Mouse (Mus musculus): ENCODE measurements around the gene Pitpna. TPM values are rescaled to one million over a fixed set of nuclear protein-coding genes. Genes with fewer than 3 reads are reported as not detected.

The Pitpna gene
- polyA plus RNA-seq, 1 experiment: 70.4 TPM

GRCm38 (mm10) chr11:75673411-75673810 is 85.5 kb downstream of the Pitpna start:
- 91% methylated on average over 5 of the region's 5 CpGs for WGBS
- no peaks in the 10 kb centered on the region for H3K4me1 ChIP-seq (ENCODE audit: control insufficient read depth, insufficient read depth, low read length)
- TF ChIP-seq CTCF (IDR thresholded peaks at IDR 0.05; ENCODE audit: insufficient read depth, low read length): no peak
- no peak for TF ChIP-seq POLR2A (IDR thresholded peaks at IDR 0.05; ENCODE audit: borderline replicate concordance, extremely low read depth, low read depth, low read length)
- H3K4me3 ChIP-seq (replicated peaks; ENCODE audit: extremely low read depth, low read depth, low read length): no peak overlapping the region
- no peak for DNase-seq

- TF ChIP-seq POLR2A (IDR thresholded peaks at IDR 0.05; ENCODE audit: borderline replicate concordance, extremely low read depth, low read depth, low read length): no peak
- no peak for TF ChIP-seq CTCF (IDR thresholded peaks at IDR 0.05; ENCODE audit: insufficient read depth, low read length)
- 59% methylated on average over 3 of the region's 3 CpGs for WGBS
- DNase-seq: no peak
- Histone ChIP-seq H3K4me1 (ENCODE audit: control insufficient read depth, insufficient read depth, low read length) (no peaks in the 10 kb centered on the region; the same call in 1 of the 2 replicates), H3K4me3 (replicated peaks; ENCODE audit: extremely low read depth, low read depth, low read length) (no peak overlapping the region)
Measured at GRCm38 (mm10) chr11:75674875-75675274, 87.0 kb downstream of the Pitpna start.

GRCm38 (mm10) chr11:75677881-75678746 is 90.2 kb downstream of the Pitpna start:
- TF ChIP-seq CTCF (IDR thresholded peaks at IDR 0.05; ENCODE audit: insufficient read depth, low read length) (no peak), POLR2A (IDR thresholded peaks at IDR 0.05; ENCODE audit: borderline replicate concordance, extremely low read depth, low read depth, low read length) (no peak)
- peak overlapping the region; percentile 76 for H3K4me3 ChIP-seq (replicated peaks; ENCODE audit: extremely low read depth, low read depth, low read length)

More at GRCm38 (mm10) chr11:75677881-75678746, 90.2 kb downstream of the Pitpna start:
- no peak for DNase-seq
- WGBS: 81% methylated on average over 3 of the region's 3 CpGs
- H3K4me1 ChIP-seq (ENCODE audit: control insufficient read depth, insufficient read depth, low read length): peaks cover 9% of the 10 kb centered on the region

Other genes starting within 250 kb of the Pitpna start
- 15.9 and 17.1 TPM in 2 replicates for gene Rpa1, start 239.8 kb upstream of the Pitpna start, polyA plus RNA-seq (2012; rRNA removed)
- 3.6 and 5.2 TPM in 2 replicates for gene Smyd4, start 239.7 kb upstream of the Pitpna start, polyA plus RNA-seq (2012; rRNA removed)
- gene Serpinf1, start 165.4 kb upstream of the Pitpna start, polyA plus RNA-seq (2012; rRNA removed): 96.0 and 110 TPM in 2 replicates
- 0.60 and 0.82 TPM in 2 replicates for gene Serpinf2, start 148.5 kb upstream of the Pitpna start, polyA plus RNA-seq (2012; rRNA removed)
- gene Wdr81, start 133.4 kb upstream of the Pitpna start, polyA plus RNA-seq (2012; rRNA removed): 27.9 and 29.9 TPM in 2 replicates
- 15.3 and 29.6 TPM in 2 replicates for gene Tlcd2, start 126.4 kb upstream of the Pitpna start, polyA plus RNA-seq (2012; rRNA removed)
- gene Prpf8, start 101.3 kb upstream of the Pitpna start, polyA plus RNA-seq (2012; rRNA removed): 67.9 and 90.2 TPM in 2 replicates
- gene Rilp, start 78.0 kb upstream of the Pitpna start, polyA plus RNA-seq (2012; rRNA removed): 14.5 and 15.3 TPM in 2 replicates
- 50.1 and 58.6 TPM in 2 replicates for gene Scarf1, start 74.6 kb upstream of the Pitpna start, polyA plus RNA-seq (2012; rRNA removed)
- 68.2 and 78.7 TPM in 2 replicates for gene Slc43a2, start 56.4 kb upstream of the Pitpna start, polyA plus RNA-seq (2012; rRNA removed)
- 96.6 and 130 TPM in 2 replicates for gene Inpp5k, start 42.9 kb downstream of the Pitpna start, polyA plus RNA-seq (2012; rRNA removed)
- 216 and 256 TPM in 2 replicates for gene Myo1c, start 62.4 kb downstream of the Pitpna start, polyA plus RNA-seq (2012; rRNA removed)
- 49.5 and 140 TPM in 2 replicates for gene Crk, start 91.2 kb downstream of the Pitpna start, polyA plus RNA-seq (2012; rRNA removed)
- 110 and 177 TPM in 2 replicates for gene Ywhae, start 144.8 kb downstream of the Pitpna start, polyA plus RNA-seq (2012; rRNA removed)
- 0.22 and 0.33 TPM in 2 replicates for gene Doc2b, start 208.0 kb downstream of the Pitpna start, polyA plus RNA-seq (2012; rRNA removed)

All from lung, adult 2 months (tissue).